Mouse (Mus musculus) lung, postnatal 0 days (tissue): ENCODE data around the gene Sec22b. TPM values are rescaled to one million over a fixed set of nuclear protein-coding genes. Genes with fewer than 3 reads are reported as not detected.
A peak's percentile ranks its signal among the peaks of the same experiment; 100 is the strongest.

Experiments
- ATAC-seq: fragments of 200-750 bp; cut with Nextera tagmentation; 2 replicates; pipeline ENCODE4 v1.8.0; 2017; ENCODE audit warnings: moderate library complexity
- DNase-seq: peaks from one replicate; pipeline ENCODE4 v3.0.0-alpha.2; 2016; ENCODE audit warnings: low spot score
- H3K27ac ChIP-seq: fragments of 300-500 bp; sonication (generic); 2 replicates; pipeline ENCODE4 v1.5.1; 2014; ENCODE audit warnings: antibody characterized with exemption, mild to moderate bottlenecking, low read length, mixed read lengths
- H3K27me3 ChIP-seq: fragments of 300-500 bp; sonication (generic); replicated peaks from 2 replicates; pipeline ENCODE4 v1.6.1; 2014; ENCODE audit warnings: low read length, mixed read lengths; ENCODE audit not compliant: insufficient read depth
- H3K36me3 ChIP-seq: fragments of 300-500 bp; sonication (generic); 2 replicates; pipeline ENCODE4 v1.6.1; 2014; ENCODE audit warnings: low read length, mixed read lengths; ENCODE audit not compliant: insufficient read depth
- H3K4me1 ChIP-seq: fragments of 300-500 bp; sonication (generic); 2 replicates; pipeline ENCODE4 v1.6.1; 2014; ENCODE audit warnings: antibody characterized with exemption, low read depth, low read length, mixed read lengths; ENCODE audit not compliant: insufficient read depth
- H3K4me2 ChIP-seq: fragments of 300-500 bp; sonication (generic); replicated peaks from 2 replicates; pipeline ENCODE4 v1.6.1; 2014; ENCODE audit warnings: low read depth, mild to moderate bottlenecking, low read length, moderate library complexity, mixed read lengths
- H3K4me3 ChIP-seq: fragments of 300-500 bp; sonication (generic); 2 replicates; pipeline ENCODE4 v1.5.1; 2014; ENCODE audit warnings: low read depth, low read length
- H3K9ac ChIP-seq: fragments of 300-500 bp; sonication (generic); replicated peaks from 2 replicates; pipeline ENCODE4 v1.6.1; 2014; ENCODE audit warnings: low read depth, mild to moderate bottlenecking
- H3K9me3 ChIP-seq: fragments of 300-500 bp; sonication (generic); 2 replicates; pipeline ENCODE4 v1.6.1; 2016; ENCODE audit warnings: low read length, mixed read lengths
- CTCF ChIP-seq: IDR thresholded peaks from 2 replicates; pipeline ENCODE4 v1.5.1; 2016; ENCODE audit warnings: antibody characterized with exemption, mild to moderate bottlenecking
- EP300 ChIP-seq: IDR thresholded peaks from 2 replicates; pipeline ENCODE4 v1.6.1; 2016; ENCODE audit warnings: antibody characterized with exemption, mild to moderate bottlenecking, control low read depth
- WGBS: fragments of 180-500 bp; shearing (Covaris S2); extraction: QIAGEN DNeasy Blood & Tissue Kit; methylation state at CpG from one replicate; pipeline ENCODE4 v1.1.7; 2014; 5-methylcytosine and 5-hydroxymethylcytosine counted together
- polyA plus RNA-seq: library from polyadenylated mRNA; unstranded; fragments of >200 nt; fragmentation: Nextera tagmentation; extraction: Ambion mirVana; gene quantifications from 2 replicates; pipeline ENCODE4 v1.2.1, GENCODE M21; 2015

The Sec22b gene
- polyA plus RNA-seq, 1 experiment from 2014 or later, result 88.7 TPM

GRCm38 (mm10) chr3:97942260-97942950, 41.4 kb downstream of the Sec22b start:
- DNase-seq (peak; percentile 49), ATAC-seq (peak; percentile 50)
- Histone ChIP-seq H3K36me3 (no peaks in the 10 kb centered on the region), H3K4me2 (peak overlapping the region; percentile 44), H3K4me1 (peaks cover 9% of the 10 kb centered on the region; the same call in 1 of the 2 replicates), H3K27me3 (no peaks in the 10 kb centered on the region), H3K9me3 (no peaks in the 10 kb centered on the region), H3K9ac (0 out of 2 replicates have a peak overlapping the region, but pooled peaks have one; percentile 9), H3K4me3 (peak overlapping the region; percentile 0; the same call in 1 of the 2 replicates), H3K27ac (no peak overlapping the region)
- 8% methylated on average over 16 of the region's 16 CpGs for WGBS
- no peak for TF ChIP-seq EP300
- TF ChIP-seq CTCF, result peak; percentile 56

GRCm38 (mm10) chr3:97944462-97944861, 43.5 kb downstream of the Sec22b start:
- no peak for ATAC-seq
- H3K4me1 ChIP-seq, result peaks cover 9% of the 10 kb centered on the region; the same call in 1 of the 2 replicates
- H3K36me3 ChIP-seq, result no peaks in the 10 kb centered on the region
- no peaks in the 10 kb centered on the region for H3K9me3 ChIP-seq
- TF ChIP-seq CTCF, result no peak
- H3K9ac ChIP-seq, result no peak overlapping the region
- 34% methylated on average over 5 of the region's 5 CpGs for WGBS
- peak; percentile 49 for DNase-seq
- no peaks in the 10 kb centered on the region for H3K27me3 ChIP-seq
- H3K4me2 ChIP-seq, result no peak overlapping the region
- H3K4me3 ChIP-seq, result no peak overlapping the region
- no peak overlapping the region for H3K27ac ChIP-seq

GRCm38 (mm10) chr3:97946439-97946838, 45.4 kb downstream of the Sec22b start:
- Histone ChIP-seq H3K4me2 (no peak overlapping the region), H3K27me3 (no peaks in the 10 kb centered on the region), H3K4me1 (peaks cover 6% of the 10 kb centered on the region; the same call in 1 of the 2 replicates), H3K27ac (no peak overlapping the region), H3K4me3 (no peak overlapping the region), H3K36me3 (no peaks in the 10 kb centered on the region), H3K9ac (no peak overlapping the region), H3K9me3 (no peaks in the 10 kb centered on the region)
- ATAC-seq (peak; percentile 59), DNase-seq (no peak)
- 32% methylated on average over 4 of the region's 4 CpGs for WGBS
- no peak for TF ChIP-seq CTCF
- TF ChIP-seq EP300, result no peak

- TF ChIP-seq EP300 (no peak), CTCF (no peak)
- 86% methylated on average over 2 of the region's 2 CpGs for whole genome bisulfite sequencing
These were observed 47.5 kb downstream of the Sec22b start for GRCm38 (mm10) chr3:97948518-97948917.

GRCm38 (mm10) chr3:97949946-97950345, 49.0 kb downstream of the Sec22b start:
- no peak for TF ChIP-seq CTCF
- TF ChIP-seq EP300, result no peak
- Histone ChIP-seq H3K36me3 (no peaks in the 10 kb centered on the region), H3K27ac (0 out of 2 replicates have a peak overlapping the region, but pooled peaks have one; percentile 1), H3K4me1 (no peaks in the 10 kb centered on the region; the same call in 1 of the 2 replicates), H3K4me2 (no peak overlapping the region), H3K27me3 (no peaks in the 10 kb centered on the region), H3K9ac (no peak overlapping the region), H3K9me3 (no peaks in the 10 kb centered on the region), H3K4me3 (no peak overlapping the region)
- 39% methylated on average over 5 of the region's 5 CpGs for WGBS
- DNase-seq (no peak), ATAC-seq (no peak)

More at GRCm38 (mm10) chr3:97948518-97948917, 47.5 kb downstream of the Sec22b start:
- Histone ChIP-seq H3K4me3 (no peak overlapping the region), H3K27ac (no peak overlapping the region), H3K27me3 (no peaks in the 10 kb centered on the region), H3K9ac (no peak overlapping the region), H3K9me3 (no peaks in the 10 kb centered on the region), H3K36me3 (no peaks in the 10 kb centered on the region), H3K4me1 (no peaks in the 10 kb centered on the region; the same call in 1 of the 2 replicates), H3K4me2 (no peak overlapping the region)
- no peak for ATAC-seq
- DNase-seq, result no peak

- no peaks in the 10 kb centered on the region; the same call in 1 of the 2 replicates for H3K4me1 ChIP-seq
- H3K9me3 ChIP-seq, result no peaks in the 10 kb centered on the region
These were observed 50.1 kb downstream of the Sec22b start for GRCm38 (mm10) chr3:97951134-97951533.

More at GRCm38 (mm10) chr3:97951134-97951533, 50.1 kb downstream of the Sec22b start:
- TF ChIP-seq CTCF (no peak), EP300 (no peak)
- no peak for ATAC-seq
- no peaks in the 10 kb centered on the region for H3K27me3 ChIP-seq
- no peak overlapping the region for H3K9ac ChIP-seq
- no peak for DNase-seq
- H3K4me3 ChIP-seq, result no peak overlapping the region
- no peak overlapping the region for H3K4me2 ChIP-seq
- H3K27ac ChIP-seq, result no peak overlapping the region
- H3K36me3 ChIP-seq, result no peaks in the 10 kb centered on the region
- WGBS, result 68% methylated on average over 3 of the region's 3 CpGs
